Mouse (Mus musculus) liver, embryonic 16.5 days (tissue): Measurements from ENCODE around the gene Oas3. TPM values are rescaled to one million over a fixed set of nuclear protein-coding genes. Genes with fewer than 3 reads are reported as not detected.
"Not testable (repeated sequence)": the region's sequence is repeated elsewhere in the genome, so short reads cannot be mapped to it uniquely, and the experiment has no call there.

ENCODE experiments used
- ATAC-seq: fragments of 200-750 bp; cut with Nextera tagmentation; 2 replicates; pipeline ENCODE4 v1.8.0; 2017; ENCODE audit warnings: low read depth, mild to moderate bottlenecking, moderate number of reproducible peaks, moderate library complexity
- H3K27ac ChIP-seq: fragments of 300-500 bp; sonication (generic); 2 replicates; pipeline ENCODE4 v1.5.1; 2014; ENCODE audit warnings: mild to moderate bottlenecking, low read length
- H3K27me3 ChIP-seq: fragments of 300-500 bp; sonication (generic); 2 replicates; pipeline ENCODE4 v1.6.1; 2014; ENCODE audit warnings: low read depth, low read length, mixed read lengths; ENCODE audit not compliant: control insufficient read depth, insufficient read depth
- H3K36me3 ChIP-seq: fragments of 300-500 bp; sonication (generic); 2 replicates; pipeline ENCODE4 v1.6.1; 2014; ENCODE audit warnings: mild to moderate bottlenecking; ENCODE audit not compliant: control insufficient read depth, insufficient read depth
- H3K4me1 ChIP-seq: fragments of 300-500 bp; sonication (generic); 2 replicates; pipeline ENCODE4 v1.6.1; 2014; ENCODE audit warnings: low read depth, low read length, mixed read lengths; ENCODE audit not compliant: control insufficient read depth
- H3K4me2 ChIP-seq: fragments of 300-500 bp; sonication (generic); 2 replicates; pipeline ENCODE4 v1.6.1; 2014; ENCODE audit warnings: low read depth, low read length, mixed read lengths
- H3K4me3 ChIP-seq: fragments of 300-500 bp; sonication (generic); 2 replicates; pipeline ENCODE4 v1.5.1; 2014; ENCODE audit warnings: low read depth, mild to moderate bottlenecking, low read length
- H3K9ac ChIP-seq: fragments of 300-500 bp; sonication (generic); 2 replicates; pipeline ENCODE4 v1.6.1; 2014; ENCODE audit warnings: low read depth, low read length
- H3K9me3 ChIP-seq: fragments of 300-500 bp; sonication (generic); replicated peaks from 2 replicates; pipeline ENCODE4 v1.6.1; 2016; ENCODE audit warnings: low read length; ENCODE audit not compliant: control insufficient read depth
- WGBS: fragments of 180-500 bp; shearing (Covaris S2); extraction: QIAGEN DNeasy Blood & Tissue Kit; methylation state at CpG from one replicate; pipeline ENCODE4 v1.1.7; 2014; ENCODE audit not compliant: insufficient replicate concordance; 5-methylcytosine and 5-hydroxymethylcytosine counted together
- polyA plus RNA-seq: library from polyadenylated mRNA; unstranded; fragments of >200 nt; fragmentation: Nextera tagmentation; extraction: Ambion mirVana; gene quantifications from 2 replicates; pipeline ENCODE4 v1.2.1, GENCODE M21; 2015

Oas3 gene
- 0.30 and 0.68 TPM in 2 replicates for polyA plus RNA-seq

GRCm38 (mm10) chr5:120777478-120777877, at the start of gene Oas3:
Gene Oas3 (minus strand): TSS chr5:120777661.
- H3K27ac ChIP-seq: no peak within 1 kb of the TSS
- H3K27me3 ChIP-seq: no peaks in the 10 kb centered on the region
- no peaks in the 10 kb centered on the region; the same call in 1 of the 2 replicates for H3K4me1 ChIP-seq
- H3K4me3 ChIP-seq: no peak within 1 kb of the TSS
- no peak within 1 kb of the TSS for H3K9ac ChIP-seq
- H3K9me3 ChIP-seq: no peaks in the 10 kb centered on the region
- no peak for ATAC-seq
- no peak within 1 kb of the TSS for H3K4me2 ChIP-seq
- H3K36me3 ChIP-seq: no peaks in the 10 kb centered on the region
- 44% methylated on average over 9 of the region's 9 CpGs for WGBS

DNA sequence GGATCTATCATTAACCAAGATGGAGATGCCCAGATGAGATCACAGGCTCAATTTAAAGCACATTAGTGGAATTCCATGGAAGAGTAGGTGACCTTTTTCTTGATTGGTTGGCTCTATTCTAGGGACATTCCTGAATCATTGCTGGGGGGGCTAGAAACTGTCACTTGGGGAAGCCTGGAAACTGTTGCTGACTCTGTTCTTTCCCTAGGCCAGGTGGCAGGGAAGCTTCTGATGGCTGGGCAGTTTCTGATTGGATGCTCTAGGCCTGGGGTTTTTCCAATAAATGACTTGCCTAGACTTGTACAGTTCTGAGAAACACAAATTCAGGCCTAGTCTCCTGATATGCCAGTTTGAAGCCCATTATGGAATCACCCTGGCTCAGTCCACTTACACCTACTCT, 41.5 kb upstream of the Oas3 start:
- no peak overlapping the region for H3K27ac ChIP-seq
- no peak for ATAC-seq
- no peaks in the 10 kb centered on the region for H3K9me3 ChIP-seq
- H3K9ac ChIP-seq: no peak overlapping the region
- H3K36me3 ChIP-seq: no peaks in the 10 kb centered on the region
- no peak overlapping the region for H3K4me3 ChIP-seq
- no peaks in the 10 kb centered on the region for H3K27me3 ChIP-seq
- H3K4me1 ChIP-seq: no peaks in the 10 kb centered on the region
- H3K4me2 ChIP-seq: no peak overlapping the region

DNA sequence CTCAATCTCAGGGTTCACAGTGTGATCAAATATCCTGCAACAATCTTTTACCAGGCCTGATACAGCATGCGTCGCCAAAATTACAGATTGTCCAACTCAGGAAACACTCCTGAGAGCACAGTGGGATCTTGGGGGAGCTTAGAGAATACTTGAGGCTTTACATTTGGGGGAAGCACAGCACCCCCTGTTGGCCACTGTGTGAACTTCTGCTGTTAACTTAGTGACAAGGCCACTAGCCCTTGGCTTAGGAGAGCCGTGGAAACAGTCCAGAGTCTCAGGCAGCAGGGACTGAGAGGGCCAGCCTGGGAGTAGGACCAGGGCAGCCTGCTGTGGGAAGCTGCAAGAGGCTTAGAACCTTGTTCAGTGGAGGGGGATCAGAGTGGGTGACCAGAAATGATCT, 38.5 kb upstream of the Oas3 start:
- no peak for ATAC-seq
- Histone ChIP-seq H3K4me1 (peaks cover 7% of the 10 kb centered on the region), H3K4me2 (no peak overlapping the region), H3K9ac (no peak overlapping the region), H3K36me3 (no peaks in the 10 kb centered on the region), H3K27me3 (no peaks in the 10 kb centered on the region), H3K4me3 (no peak overlapping the region), H3K27ac (no peak overlapping the region), H3K9me3 (no peaks in the 10 kb centered on the region)
- 69% methylated on average over 3 of the region's 3 CpGs for WGBS

- Histone ChIP-seq H3K4me2 (peak overlapping the region; percentile 73), H3K27me3 (no peaks in the 10 kb centered on the region), H3K27ac (no peak overlapping the region), H3K36me3 (no peaks in the 10 kb centered on the region), H3K4me1 (peaks cover 7% of the 10 kb centered on the region), H3K4me3 (peak overlapping the region; percentile 78), H3K9ac (peak overlapping the region; percentile 74), H3K9me3 (no peaks in the 10 kb centered on the region)
- WGBS: 51% methylated on average over 6 of the region's 6 CpGs
- no peak for ATAC-seq
Measured at GRCm38 (mm10) chr5:120813023-120813422, 35.6 kb upstream of the Oas3 start.

DNA sequence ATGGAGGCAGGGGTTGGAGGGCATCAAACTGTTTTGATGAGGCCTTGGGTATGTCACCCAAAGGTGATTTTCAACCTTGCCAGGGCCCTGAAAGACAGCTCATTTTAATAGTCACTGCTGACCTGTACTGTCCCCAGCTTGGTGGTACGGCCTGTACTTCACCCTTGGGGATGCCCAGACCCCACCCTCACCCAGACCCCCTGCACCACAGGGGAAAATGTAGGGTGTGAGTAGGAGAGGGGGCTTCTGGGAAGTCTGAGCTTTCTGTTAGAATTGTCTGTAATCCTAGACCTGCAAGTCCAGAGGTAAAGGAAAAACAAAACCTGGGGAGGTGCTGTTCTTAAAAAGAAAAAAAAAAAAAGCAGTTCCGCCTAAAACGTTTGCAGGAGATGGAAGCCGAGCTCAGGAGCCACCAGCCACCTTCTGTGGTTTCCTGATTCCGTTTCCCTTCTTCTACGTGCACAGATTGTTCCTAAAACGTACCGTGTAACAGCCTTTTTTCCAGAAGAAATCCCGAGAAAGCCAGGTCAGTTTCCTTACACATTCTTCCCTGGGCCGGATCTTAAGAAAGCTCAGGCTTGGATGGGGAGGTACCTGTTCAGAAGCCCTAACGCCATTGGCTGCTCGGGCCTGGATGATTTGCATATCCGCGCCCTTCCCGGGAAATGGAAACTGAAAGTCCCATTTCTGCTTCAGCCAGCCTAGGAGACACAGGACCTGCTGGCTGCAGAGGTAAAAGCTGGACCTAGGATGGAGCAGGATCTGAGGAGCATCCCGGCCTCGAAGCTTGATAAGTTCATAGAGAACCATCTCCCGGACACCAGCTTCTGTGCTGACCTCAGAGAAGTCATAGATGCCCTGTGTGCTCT, 34.7 kb upstream of the Oas3 start, which contains the start of gene Oas1c:
Oas1c (minus strand) TSS at position 564 of the 869 bp plus-strand sequence.
- H3K27ac ChIP-seq: no peak within 1 kb of the TSS
- H3K36me3 ChIP-seq: no peaks in the 10 kb centered on the region
- no peaks in the 10 kb centered on the region for H3K9me3 ChIP-seq
- peaks cover 7% of the 10 kb centered on the region for H3K4me1 ChIP-seq
- WGBS: 4% methylated on average over 18 of the region's 18 CpGs
- H3K4me3 ChIP-seq: peak within 1 kb of the TSS; percentile 78
- ATAC-seq: peak; percentile 85
- H3K9ac ChIP-seq: peak within 1 kb of the TSS; percentile 74
- H3K27me3 ChIP-seq: no peaks in the 10 kb centered on the region
- peak within 1 kb of the TSS; percentile 73 for H3K4me2 ChIP-seq

- H3K36me3 ChIP-seq: no peaks in the 10 kb centered on the region
- H3K4me1 ChIP-seq: peaks cover 7% of the 10 kb centered on the region
- 19% methylated on average over 6 of the region's 6 CpGs for WGBS
- H3K4me3 ChIP-seq: no peak overlapping the region
- no peak overlapping the region for H3K9ac ChIP-seq
- no peak overlapping the region for H3K4me2 ChIP-seq
- H3K27me3 ChIP-seq: no peaks in the 10 kb centered on the region
- ATAC-seq: no peak
- H3K9me3 ChIP-seq: no peaks in the 10 kb centered on the region
- no peak overlapping the region for H3K27ac ChIP-seq
Measured at GRCm38 (mm10) chr5:120809171-120809570, 31.7 kb upstream of the Oas3 start.

DNA sequence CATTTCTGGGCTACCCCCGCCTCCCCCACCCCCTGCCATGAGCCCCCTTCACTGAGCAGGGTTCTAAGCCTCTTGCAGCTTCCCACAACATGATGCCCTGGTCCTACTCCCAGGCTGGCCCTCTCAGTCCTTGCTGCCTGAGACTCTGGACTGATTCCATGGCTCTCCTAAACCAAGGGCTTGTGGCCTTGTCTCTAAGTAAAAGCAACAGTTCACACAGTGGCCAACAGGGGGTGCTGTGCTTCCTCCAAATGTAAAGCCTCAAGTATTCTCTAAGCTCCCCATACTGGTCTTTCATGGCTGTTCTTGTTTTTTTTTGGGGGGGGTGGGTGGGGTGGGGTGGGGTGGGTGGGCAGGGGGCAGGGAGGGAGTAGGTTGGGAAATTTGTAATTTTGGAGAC, 29.0 kb upstream of the Oas3 start:
- Histone ChIP-seq H3K9ac (no peak overlapping the region), H3K4me1 (no peaks in the 10 kb centered on the region), H3K27ac (no peak overlapping the region), H3K4me2 (no peak overlapping the region), H3K36me3 (no peaks in the 10 kb centered on the region), H3K4me3 (no peak overlapping the region), H3K27me3 (no peaks in the 10 kb centered on the region), H3K9me3 (no peaks in the 10 kb centered on the region)
- 75% methylated on average over 1 of the region's 1 CpGs for WGBS
- ATAC-seq: no peak

DNA sequence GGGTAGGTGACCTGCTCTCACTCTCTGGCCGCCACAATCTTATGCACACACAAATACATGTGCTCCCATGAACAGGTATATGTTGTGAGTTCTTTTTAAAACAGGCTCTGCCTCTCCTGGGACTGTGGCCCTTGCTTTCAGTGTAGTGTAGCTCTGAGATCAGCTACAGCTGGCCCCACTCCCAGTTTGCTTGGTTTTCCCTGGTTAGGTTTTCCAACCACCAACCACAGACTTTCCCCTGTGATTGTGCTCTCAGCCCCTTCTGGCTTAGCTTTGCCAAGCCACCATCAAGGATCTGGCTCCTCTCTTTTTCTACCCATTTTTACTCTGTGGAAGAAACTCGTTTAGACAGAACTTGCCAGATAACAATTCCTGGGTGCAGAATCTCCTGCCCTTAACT, 26.1 kb upstream of the Oas3 start:
- no peaks in the 10 kb centered on the region for H3K36me3 ChIP-seq
- no peak for ATAC-seq

GRCm38 (mm10) chr5:120798943-120799342, 21.5 kb upstream of the Oas3 start:
- WGBS: 52% methylated on average over 2 of the region's 2 CpGs
- not testable (repeated sequence) for H3K4me1 ChIP-seq, H3K9me3 ChIP-seq, H3K27ac ChIP-seq, ATAC-seq, H3K27me3 ChIP-seq, H3K4me3 ChIP-seq, H3K36me3 ChIP-seq, H3K4me2 ChIP-seq, H3K9ac ChIP-seq

More for the DNA sequence above, 26.1 kb upstream of the Oas3 start:
- Histone ChIP-seq H3K4me1 (no peaks in the 10 kb centered on the region), H3K9me3 (no peaks in the 10 kb centered on the region), H3K9ac (no peak overlapping the region), H3K4me3 (no peak overlapping the region), H3K4me2 (no peak overlapping the region), H3K27ac (no peak overlapping the region), H3K27me3 (no peaks in the 10 kb centered on the region)
- 36% methylated on average over 2 of the region's 2 CpGs for WGBS
